In the genomic region with DNA sequence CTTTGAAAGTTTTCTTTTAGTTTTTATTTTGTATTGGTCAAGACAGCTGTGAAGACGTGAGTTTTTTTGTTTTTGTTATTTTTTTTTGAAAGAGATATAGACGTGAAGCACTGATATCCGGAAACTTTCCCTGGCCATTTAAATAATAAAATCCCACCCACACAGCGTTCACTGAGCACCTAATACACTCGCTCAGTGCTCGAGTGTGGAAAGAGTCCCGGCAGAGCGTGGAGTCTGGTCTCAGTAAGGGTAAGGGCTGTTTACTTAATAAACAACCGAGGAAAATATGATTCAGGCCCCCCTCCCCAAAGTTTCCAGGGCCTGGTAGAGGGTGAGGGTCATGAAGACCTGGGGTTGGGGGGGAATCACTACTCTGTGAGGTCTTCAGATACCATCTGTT, we compare ENCODE assay signal across 8 mouse cellular contexts. TPM values are rescaled to one million over a fixed set of nuclear protein-coding genes. Genes with fewer than 3 reads are reported as not detected.
DNase-seq lines count a peak whose midpoint lies in the region; ATAC-seq and TF ChIP-seq lines count a peak whose summit lies in the region.

No protein-coding gene starts in this region.

- peak overlapping the region; percentile 100 for H3K9ac ChIP-seq in forebrain, embryonic 13.5 days
- peak overlapping the region; percentile 87; the same call in 1 of the 2 replicates for H3K9ac ChIP-seq in liver, embryonic 13.5 days

- H3K9me3 ChIP-seq in forebrain, embryonic 13.5 days (replicated peaks) = no peaks in the 10 kb centered on the region
- no peaks in the 10 kb centered on the region for H3K9me3 ChIP-seq in liver, embryonic 13.5 days (replicated peaks)

- intact Hi-C loops in gastrocnemius, adult 2 months (cut with DNase I) = no loop called here

- H3K27me3 ChIP-seq in forebrain, embryonic 13.5 days = no peaks in the 10 kb centered on the region
- peaks cover 33% of the 10 kb centered on the region for H3K27me3 ChIP-seq in liver, embryonic 13.5 days

- no peaks in the 10 kb centered on the region for H3K36me3 ChIP-seq in forebrain, embryonic 13.5 days (ENCODE audit: poor library complexity, severe bottlenecking)
- no peaks in the 10 kb centered on the region for H3K36me3 ChIP-seq in liver, embryonic 13.5 days

- ATAC-seq in forebrain, embryonic 13.5 days = no peak
- no peak for ATAC-seq in liver, embryonic 13.5 days (ENCODE audit: low read depth)
- no peak for ATAC-seq in megakaryocyte-erythroid progenitor cell, adult 5-6 weeks (replicated peaks; ENCODE audit: low FRiP score, low TSS enrichment, poor library complexity, severe bottlenecking)

- peak overlapping the region; percentile 92 for H3K4me3 ChIP-seq in gastrocnemius, adult 2 months
- H3K4me3 ChIP-seq in forebrain, embryonic 13.5 days = peak overlapping the region; percentile 93
- peak overlapping the region; percentile 86 for H3K4me3 ChIP-seq in liver, embryonic 13.5 days (replicated peaks)

- TF ChIP-seq CTCF in gastrocnemius, adult 2 months (IDR thresholded peaks at IDR 0.05) = no peak

- DNase-seq in gastrocnemius, adult 2 months = no peak
- no peak for DNase-seq in gastrocnemius, adult 18-20 months (ENCODE audit: low spot score)
- peak; percentile 53 for DNase-seq in 416B (ENCODE audit: low read depth)
- DNase-seq in liver, embryonic 13.5 days = no peak
- no peak for DNase-seq in layer of hippocampus, adult 8-10 months (ENCODE audit: low spot score in 2 of 2)
- no peak for DNase-seq in left cerebral cortex, adult 9 months (ENCODE audit: low spot score in 2 of 2)

- H3K4me1 ChIP-seq in forebrain, embryonic 13.5 days = peaks cover 56% of the 10 kb centered on the region
- H3K4me1 ChIP-seq in liver, embryonic 13.5 days (replicated peaks) = peaks cover 69% of the 10 kb centered on the region

- peak overlapping the region; percentile 86 for H3K4me2 ChIP-seq in forebrain, embryonic 13.5 days
- H3K4me2 ChIP-seq in liver, embryonic 13.5 days = peak overlapping the region; percentile 95

- H3K27ac ChIP-seq in gastrocnemius, adult 2 months = peak overlapping the region; percentile 90
- H3K27ac ChIP-seq in forebrain, embryonic 13.5 days = no peak overlapping the region
- peak overlapping the region; percentile 34; the same call in 1 of the 2 replicates for H3K27ac ChIP-seq in liver, embryonic 13.5 days

- 71% methylated on average over 9 of the region's 9 CpGs for WGBS in forebrain, embryonic 13.5 days
- WGBS in liver, embryonic 13.5 days (ENCODE audit: insufficient replicate concordance) = 43% methylated on average over 9 of the region's 9 CpGs

RNA-seq across cellular contexts. Expression of a gene that starts 1.6 kb away (rescaled TPM):
- total RNA-seq in gastrocnemius, adult 2 months (2021) = 1 to 10 TPM; 3.2 to 5.0 TPM
- total RNA-seq in gastrocnemius, adult 18-20 months (2021) = 1 to 10 TPM; 3.3 to 5.0 TPM
- polyA plus RNA-seq in forebrain, embryonic 13.5 days (2015; fragmentation: Nextera tagmentation; extraction: Ambion mirVana) = 27.2 and 27.3 TPM in 2 replicates
- 9.4 and 11.4 TPM in 2 replicates for polyA plus RNA-seq in liver, embryonic 13.5 days (2015; fragmentation: Nextera tagmentation; extraction: Ambion mirVana)
- total RNA-seq in layer of hippocampus, adult 8-10 months (2022) = 10 to 100 TPM; 45.1 to 57.8 (median 50.1) TPM
- total RNA-seq in megakaryocyte-erythroid progenitor cell, adult 5-6 weeks (2014; fragmentation: Nextera tagmentation) = 26.5 and 30.9 TPM in 2 replicates
- total RNA-seq in megakaryocyte-erythroid progenitor cell, adult 5-6 weeks (2017) = 8.1 and 11.3 TPM in 2 replicates
